Mouse (Mus musculus): Measurements from ENCODE around the gene H2afz. TPM values are rescaled to one million over a fixed set of nuclear protein-coding genes. Genes with fewer than 3 reads are reported as not detected.
A peak's percentile ranks its signal among the peaks of the same experiment; 100 is the strongest.

The H2afz gene
- 3,095 and 3,165 TPM in 2 replicates for polyA plus RNA-seq (2016; fragmentation: Nextera tagmentation; extraction: Ambion mirVana)

GRCm38 (mm10) chr3:137864124-137864987 is at the start of gene H2afz:
H2afz (plus strand) TSS chr3:137864487.
- peak; percentile 99 for DNase-seq (ENCODE audit: low spot score)
- Histone ChIP-seq H3K36me3 (peaks cover 11% of the 10 kb centered on the region), H3K27me3 (ENCODE audit: insufficient read depth, poor library complexity, severe bottlenecking) (no peaks in the 10 kb centered on the region), H3K27ac (peak within 1 kb of the TSS; percentile 99), H3K4me1 (replicated peaks) (peaks cover 33% of the 10 kb centered on the region), H3K9me3 (no peaks in the 10 kb centered on the region), H3K4me3 (peak within 1 kb of the TSS; percentile 89)
- WGBS = under 1% methylated on average over 110 of the region's 115 CpGs

GRCm38 (mm10) chr3:137818713-137819112 is 45.6 kb upstream of the H2afz start:
- no peak for DNase-seq (ENCODE audit: low spot score)
- H3K36me3 ChIP-seq = no peaks in the 10 kb centered on the region
- no peaks in the 10 kb centered on the region for H3K27me3 ChIP-seq (ENCODE audit: insufficient read depth, poor library complexity, severe bottlenecking)
- no peak overlapping the region for H3K4me3 ChIP-seq
- 28% methylated on average over 4 of the region's 4 CpGs for WGBS
- no peak overlapping the region for H3K27ac ChIP-seq
- H3K4me1 ChIP-seq (replicated peaks) = no peaks in the 10 kb centered on the region
- no peaks in the 10 kb centered on the region for H3K9me3 ChIP-seq

- Histone ChIP-seq H3K4me3 (no peak overlapping the region), H3K4me1 (replicated peaks) (no peaks in the 10 kb centered on the region), H3K9me3 (no peaks in the 10 kb centered on the region), H3K27me3 (ENCODE audit: insufficient read depth, poor library complexity, severe bottlenecking) (no peaks in the 10 kb centered on the region), H3K27ac (no peak overlapping the region), H3K36me3 (no peaks in the 10 kb centered on the region)
- WGBS = 84% methylated on average over 6 of the region's 6 CpGs
- no peak for DNase-seq (ENCODE audit: low spot score)
These were observed 43.4 kb upstream of the H2afz start for GRCm38 (mm10) chr3:137820688-137821467.

- Histone ChIP-seq H3K27me3 (ENCODE audit: insufficient read depth, poor library complexity, severe bottlenecking) (no peaks in the 10 kb centered on the region), H3K9me3 (no peaks in the 10 kb centered on the region), H3K27ac (no peak overlapping the region), H3K4me3 (no peak overlapping the region), H3K4me1 (replicated peaks) (peaks cover 4% of the 10 kb centered on the region), H3K36me3 (no peaks in the 10 kb centered on the region)
- no peak for DNase-seq (ENCODE audit: low spot score)
- whole genome bisulfite sequencing = 91% methylated on average over 3 of the region's 3 CpGs
These were observed 41.0 kb upstream of the H2afz start for GRCm38 (mm10) chr3:137823317-137823716.

GRCm38 (mm10) chr3:137827678-137828077 is 36.6 kb upstream of the H2afz start:
- WGBS = 63% methylated on average over 11 of the region's 11 CpGs
- Histone ChIP-seq H3K4me1 (replicated peaks) (peaks cover 4% of the 10 kb centered on the region), H3K36me3 (no peaks in the 10 kb centered on the region), H3K9me3 (no peaks in the 10 kb centered on the region), H3K27ac (peak overlapping the region; percentile 42; the same call in 1 of the 2 replicates), H3K4me3 (no peak overlapping the region), H3K27me3 (ENCODE audit: insufficient read depth, poor library complexity, severe bottlenecking) (no peaks in the 10 kb centered on the region)
- DNase-seq (ENCODE audit: low spot score) = no peak

GRCm38 (mm10) chr3:137831156-137831555 is 33.1 kb upstream of the H2afz start:
- Histone ChIP-seq H3K27me3 (ENCODE audit: insufficient read depth, poor library complexity, severe bottlenecking) (no peaks in the 10 kb centered on the region), H3K4me1 (replicated peaks) (peaks cover 4% of the 10 kb centered on the region), H3K4me3 (no peak overlapping the region), H3K36me3 (no peaks in the 10 kb centered on the region), H3K9me3 (no peaks in the 10 kb centered on the region), H3K27ac (no peak overlapping the region)
- WGBS = 83% methylated on average over 2 of the region's 2 CpGs
- no peak for DNase-seq (ENCODE audit: low spot score)

- Histone ChIP-seq H3K27ac (no peak overlapping the region), H3K9me3 (no peaks in the 10 kb centered on the region), H3K27me3 (ENCODE audit: insufficient read depth, poor library complexity, severe bottlenecking) (no peaks in the 10 kb centered on the region), H3K4me3 (no peak overlapping the region), H3K36me3 (no peaks in the 10 kb centered on the region), H3K4me1 (replicated peaks) (no peaks in the 10 kb centered on the region)
- no peak for DNase-seq (ENCODE audit: low spot score)
These were observed 31.2 kb upstream of the H2afz start for GRCm38 (mm10) chr3:137833128-137833527.

- no peaks in the 10 kb centered on the region for H3K27me3 ChIP-seq (ENCODE audit: insufficient read depth, poor library complexity, severe bottlenecking)
- H3K4me1 ChIP-seq (replicated peaks) = no peaks in the 10 kb centered on the region
- DNase-seq (ENCODE audit: low spot score) = no peak
- no peaks in the 10 kb centered on the region for H3K36me3 ChIP-seq
- H3K9me3 ChIP-seq = no peaks in the 10 kb centered on the region
- 84% methylated on average over 4 of the region's 4 CpGs for WGBS
- no peak overlapping the region for H3K4me3 ChIP-seq
- H3K27ac ChIP-seq = no peak overlapping the region
These were observed 30.6 kb upstream of the H2afz start for GRCm38 (mm10) chr3:137833698-137834097.

- H3K36me3 ChIP-seq = no peaks in the 10 kb centered on the region
- H3K9me3 ChIP-seq = no peaks in the 10 kb centered on the region
- no peak overlapping the region for H3K27ac ChIP-seq
- no peaks in the 10 kb centered on the region for H3K4me1 ChIP-seq (replicated peaks)
- DNase-seq (ENCODE audit: low spot score) = no peak
- H3K4me3 ChIP-seq = no peak overlapping the region
- 93% methylated on average over 1 of the region's 1 CpGs for WGBS
- H3K27me3 ChIP-seq (ENCODE audit: insufficient read depth, poor library complexity, severe bottlenecking) = no peaks in the 10 kb centered on the region
These were observed 27.7 kb upstream of the H2afz start for GRCm38 (mm10) chr3:137836543-137836942.

GRCm38 (mm10) chr3:137838160-137838559 is 26.1 kb upstream of the H2afz start:
- no peaks in the 10 kb centered on the region for H3K9me3 ChIP-seq
- no peak overlapping the region for H3K27ac ChIP-seq
- H3K4me3 ChIP-seq = no peak overlapping the region
- H3K4me1 ChIP-seq (replicated peaks) = no peaks in the 10 kb centered on the region
- no peaks in the 10 kb centered on the region for H3K27me3 ChIP-seq (ENCODE audit: insufficient read depth, poor library complexity, severe bottlenecking)
- H3K36me3 ChIP-seq = no peaks in the 10 kb centered on the region
- DNase-seq (ENCODE audit: low spot score) = no peak

- no peak overlapping the region for H3K4me3 ChIP-seq
- H3K27me3 ChIP-seq (ENCODE audit: insufficient read depth, poor library complexity, severe bottlenecking) = no peaks in the 10 kb centered on the region
- no peaks in the 10 kb centered on the region for H3K9me3 ChIP-seq
- no peak overlapping the region for H3K27ac ChIP-seq
- 89% methylated on average over 1 of the region's 1 CpGs for WGBS
- H3K4me1 ChIP-seq (replicated peaks) = no peaks in the 10 kb centered on the region
- no peaks in the 10 kb centered on the region for H3K36me3 ChIP-seq
- no peak for DNase-seq (ENCODE audit: low spot score)
These were observed 21.3 kb upstream of the H2afz start for GRCm38 (mm10) chr3:137842944-137843343.

- DNase-seq (ENCODE audit: low spot score) = no peak
- Histone ChIP-seq H3K36me3 (no peaks in the 10 kb centered on the region), H3K27me3 (ENCODE audit: insufficient read depth, poor library complexity, severe bottlenecking) (no peaks in the 10 kb centered on the region), H3K4me3 (no peak overlapping the region), H3K4me1 (replicated peaks) (no peaks in the 10 kb centered on the region), H3K9me3 (no peaks in the 10 kb centered on the region), H3K27ac (no peak overlapping the region)
- 79% methylated on average over 3 of the region's 3 CpGs for WGBS
These were observed 20.0 kb upstream of the H2afz start for GRCm38 (mm10) chr3:137844263-137844662.

GRCm38 (mm10) chr3:137846552-137846951 is 17.7 kb upstream of the H2afz start:
- Histone ChIP-seq H3K27me3 (ENCODE audit: insufficient read depth, poor library complexity, severe bottlenecking) (no peaks in the 10 kb centered on the region), H3K4me3 (no peak overlapping the region), H3K9me3 (no peaks in the 10 kb centered on the region), H3K27ac (no peak overlapping the region), H3K36me3 (no peaks in the 10 kb centered on the region), H3K4me1 (replicated peaks) (no peaks in the 10 kb centered on the region)
- DNase-seq (ENCODE audit: low spot score) = no peak
- 78% methylated on average over 5 of the region's 5 CpGs for WGBS

Data from hindbrain, embryonic 10.5 days (tissue).